Mouse (Mus musculus) thymus, adult 2 months (tissue): ENCODE measurements around the gene Fam69a. TPM values are rescaled to one million over a fixed set of nuclear protein-coding genes. Genes with fewer than 3 reads are reported as not detected.

Source experiments
- DNase-seq: peaks from one replicate; pipeline ENCODE4 v3.0.0; 2021
- H3K27ac ChIP-seq: fragments of 200-500 bp; 2 replicates; pipeline ENCODE4 v1.5.1; 2012; ENCODE audit warnings: low read length, control low read depth; ENCODE audit not compliant: control insufficient read depth, insufficient read depth
- H3K27me3 ChIP-seq: fragments of 200-500 bp; 2 replicates; pipeline ENCODE4 v1.6.1; 2012; ENCODE audit warnings: mild to moderate bottlenecking, low read length, moderate library complexity, mixed read lengths; ENCODE audit not compliant: control insufficient read depth, insufficient read depth
- H3K36me3 ChIP-seq: fragments of 200-500 bp; 2 replicates; pipeline ENCODE4 v1.6.1; 2012; ENCODE audit warnings: mild to moderate bottlenecking, low read length, moderate library complexity; ENCODE audit not compliant: control insufficient read depth, insufficient read depth
- H3K4me1 ChIP-seq: fragments of 200-500 bp; replicated peaks from 2 replicates; pipeline ENCODE4 v1.6.1; 2012; ENCODE audit warnings: low read length; ENCODE audit not compliant: control insufficient read depth, insufficient read depth
- H3K4me3 ChIP-seq: fragments of 200-500 bp; 2 replicates; pipeline ENCODE4 v1.5.1; 2012; ENCODE audit warnings: mild to moderate bottlenecking, low read length, control low read depth, moderate library complexity; ENCODE audit not compliant: control insufficient read depth, insufficient read depth
- CTCF ChIP-seq: fragments of 200-500 bp; IDR thresholded peaks from 2 replicates; pipeline ENCODE4 v1.5.1; 2012; ENCODE audit warnings: mild to moderate bottlenecking, control low read depth, low read length, moderate library complexity, borderline replicate concordance; ENCODE audit not compliant: control insufficient read depth, poor library complexity, insufficient read depth; ENCODE audit errors: extremely low read depth
- POLR2A ChIP-seq: fragments of 200-500 bp; IDR thresholded peaks from 2 replicates; pipeline ENCODE4 v1.6.1; 2012; ENCODE audit warnings: mild to moderate bottlenecking, low read length, control low read depth, moderate library complexity; ENCODE audit not compliant: control insufficient read depth, poor library complexity, insufficient read depth; ENCODE audit errors: extremely low read depth
- WGBS: fragments of 180-500 bp; shearing (Covaris S2); methylation state at CpG from one replicate; pipeline ENCODE4 v1.1.7; 2018; 5-methylcytosine and 5-hydroxymethylcytosine counted together
- polyA plus RNA-seq: library from polyadenylated mRNA; depleted of rRNA; stranded (reverse); fragments of >200 nt; gene quantifications from 2 replicates; pipeline ENCODE4 v1.2.3, GENCODE M21; 2012

Fam69a gene
- polyA plus RNA-seq, 1 experiment: 2.3 TPM

DNA sequence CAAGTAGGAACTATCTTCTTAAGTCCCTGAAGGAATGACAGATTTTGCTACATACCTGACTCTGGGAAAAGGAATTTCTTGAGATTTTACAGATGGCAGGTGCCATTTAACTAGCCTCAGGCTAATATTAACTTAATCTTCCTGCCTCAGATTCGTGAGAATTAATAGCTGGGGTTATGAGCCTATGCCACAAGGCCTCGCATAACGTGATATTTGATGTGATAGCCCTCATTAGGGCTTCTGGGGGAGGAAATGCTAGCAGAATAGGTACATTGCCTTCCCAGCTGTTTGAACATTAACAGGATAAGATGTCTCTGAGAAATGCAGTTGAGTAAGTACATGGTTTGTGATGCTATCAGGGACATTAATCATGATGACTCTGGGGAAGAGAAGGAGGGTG lies 34.5 kb upstream of the Fam69a start:
- TF ChIP-seq CTCF: no peak
- no peak for TF ChIP-seq POLR2A
- H3K27ac ChIP-seq: no peak overlapping the region
- no peak overlapping the region for H3K4me3 ChIP-seq
- no peaks in the 10 kb centered on the region for H3K27me3 ChIP-seq
- DNase-seq: no peak
- 82% methylated on average over 3 of the region's 3 CpGs for WGBS
- no peaks in the 10 kb centered on the region for H3K4me1 ChIP-seq
- H3K36me3 ChIP-seq: no peaks in the 10 kb centered on the region

DNA sequence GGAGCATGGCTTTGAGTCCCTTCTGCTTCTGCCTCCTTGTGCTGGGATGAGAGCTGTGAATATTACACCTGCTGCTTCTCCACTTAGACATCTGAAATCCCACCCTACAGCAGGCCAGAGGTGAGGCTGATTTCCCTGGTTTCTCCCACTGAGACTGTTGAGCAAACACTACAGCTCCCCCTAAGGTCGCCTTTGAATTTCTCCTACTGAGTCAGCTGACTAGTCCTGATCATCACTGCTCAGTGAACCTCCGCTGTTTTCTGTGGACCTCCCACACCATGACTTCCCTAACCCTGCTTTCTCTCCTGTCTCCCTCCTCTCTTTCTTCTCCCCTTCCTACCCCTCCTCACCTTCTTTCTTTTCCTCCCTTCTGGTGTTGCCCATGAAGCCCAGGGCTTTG lies 32.5 kb upstream of the Fam69a start:
- no peak overlapping the region for H3K4me3 ChIP-seq
- DNase-seq: no peak
- no peak overlapping the region for H3K27ac ChIP-seq
- TF ChIP-seq POLR2A: no peak
- TF ChIP-seq CTCF: no peak
- no peaks in the 10 kb centered on the region for H3K27me3 ChIP-seq
- no peaks in the 10 kb centered on the region for H3K36me3 ChIP-seq
- H3K4me1 ChIP-seq: no peaks in the 10 kb centered on the region
- 9% methylated on average over 2 of the region's 2 CpGs for WGBS

DNA sequence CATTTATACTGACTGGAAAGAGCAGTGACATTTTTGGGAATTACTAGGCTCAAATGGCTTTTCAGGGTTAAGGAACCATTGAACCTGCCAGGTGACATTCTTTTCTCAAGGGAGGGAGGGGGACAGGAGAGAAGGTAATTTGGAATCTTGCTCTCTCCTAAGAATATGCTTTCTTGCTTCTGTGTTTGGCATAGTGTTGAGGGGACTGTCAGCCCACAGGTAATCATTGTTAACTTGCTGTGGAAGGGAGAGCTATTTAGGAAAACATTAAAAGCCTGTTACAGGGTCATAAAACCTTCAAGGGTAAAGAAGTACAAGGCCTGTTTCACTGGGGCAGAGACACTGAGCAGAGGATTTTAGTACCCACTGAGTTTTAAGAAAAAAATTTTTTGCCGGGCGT lies 30.3 kb upstream of the Fam69a start:
- TF ChIP-seq CTCF (no peak), POLR2A (no peak)
- no peaks in the 10 kb centered on the region for H3K27me3 ChIP-seq
- no peak overlapping the region for H3K4me3 ChIP-seq
- no peak for DNase-seq
- WGBS: 98% methylated on average over 2 of the region's 2 CpGs
- H3K27ac ChIP-seq: no peak overlapping the region
- no peaks in the 10 kb centered on the region for H3K36me3 ChIP-seq
- H3K4me1 ChIP-seq: no peaks in the 10 kb centered on the region

DNA sequence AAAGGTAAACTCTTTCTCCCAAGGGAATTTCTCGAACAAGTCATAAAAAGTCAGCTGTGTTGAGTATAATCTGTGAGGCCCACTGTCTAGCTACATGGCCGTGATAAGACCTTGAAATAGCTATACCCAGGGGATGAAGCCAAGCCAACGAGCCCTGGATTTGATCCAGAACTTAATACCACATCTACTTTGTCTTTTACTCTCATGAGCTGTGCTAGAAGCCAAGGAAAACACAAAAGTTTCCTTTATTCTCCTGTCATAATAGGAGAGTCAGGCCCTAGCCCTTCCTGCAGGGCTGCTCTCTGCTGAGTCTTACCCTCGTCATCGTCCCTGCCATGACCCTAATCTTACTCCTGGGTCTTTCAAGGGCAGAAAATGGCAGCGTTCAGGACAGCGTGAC lies 28.5 kb upstream of the Fam69a start:
- no peaks in the 10 kb centered on the region for H3K4me1 ChIP-seq
- DNase-seq: no peak
- TF ChIP-seq POLR2A (no peak), CTCF (no peak)
- WGBS: 90% methylated on average over 7 of the region's 7 CpGs
- no peaks in the 10 kb centered on the region for H3K36me3 ChIP-seq
- no peaks in the 10 kb centered on the region for H3K27me3 ChIP-seq
- H3K4me3 ChIP-seq: no peak overlapping the region
- H3K27ac ChIP-seq: no peak overlapping the region

DNA sequence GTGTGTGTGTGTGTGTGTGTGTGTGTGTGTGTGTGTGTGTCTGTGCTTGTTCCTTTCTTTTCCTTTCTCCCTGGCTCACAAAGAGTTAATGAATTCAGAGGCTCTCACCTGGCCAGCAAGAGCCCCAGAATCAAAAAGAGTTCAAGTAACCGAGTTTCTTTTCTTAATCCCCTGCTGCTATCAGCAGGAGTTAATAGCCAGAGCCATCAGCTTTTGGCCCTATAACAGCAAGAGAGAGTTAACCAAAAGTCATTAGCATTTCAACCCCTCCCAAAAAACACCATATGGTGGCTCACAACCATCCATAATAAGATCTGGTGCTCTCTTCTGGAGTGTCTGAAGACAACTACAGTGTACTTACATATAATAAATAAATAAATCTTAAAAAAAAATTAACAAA lies 27.3 kb upstream of the Fam69a start:
- no peaks in the 10 kb centered on the region for H3K4me1 ChIP-seq
- no peak for DNase-seq
- no peak overlapping the region for H3K27ac ChIP-seq
- H3K4me3 ChIP-seq: no peak overlapping the region
- 90% methylated on average over 1 of the region's 1 CpGs for WGBS
- H3K36me3 ChIP-seq: no peaks in the 10 kb centered on the region
- no peaks in the 10 kb centered on the region for H3K27me3 ChIP-seq
- TF ChIP-seq CTCF (no peak), POLR2A (no peak)

DNA sequence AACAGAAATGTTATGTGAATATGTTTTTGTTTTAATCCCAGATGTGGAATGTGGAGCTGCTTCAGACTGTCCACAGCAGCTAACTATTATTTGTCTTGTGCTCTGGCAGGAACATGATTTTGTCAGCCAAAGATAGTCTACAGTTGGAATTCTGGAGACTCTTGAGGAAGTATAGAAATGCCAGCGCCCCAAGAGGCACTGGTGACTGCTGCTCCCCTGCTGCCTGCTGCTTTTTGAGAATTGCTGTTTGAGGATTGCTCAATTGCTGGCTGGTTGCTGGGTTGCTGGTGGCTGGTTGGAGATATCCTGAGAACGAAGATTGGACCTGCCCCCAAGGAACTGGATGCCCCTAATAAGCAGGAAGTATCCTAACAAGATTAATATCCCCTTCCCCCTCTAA lies 22.8 kb upstream of the Fam69a start:
- 66% methylated on average over 2 of the region's 2 CpGs for WGBS
- Histone ChIP-seq H3K27me3 (no peaks in the 10 kb centered on the region), H3K27ac (no peak overlapping the region), H3K4me3 (no peak overlapping the region), H3K36me3 (no peaks in the 10 kb centered on the region), H3K4me1 (no peaks in the 10 kb centered on the region)
- no peak for DNase-seq
- TF ChIP-seq POLR2A (no peak), CTCF (no peak)

DNA sequence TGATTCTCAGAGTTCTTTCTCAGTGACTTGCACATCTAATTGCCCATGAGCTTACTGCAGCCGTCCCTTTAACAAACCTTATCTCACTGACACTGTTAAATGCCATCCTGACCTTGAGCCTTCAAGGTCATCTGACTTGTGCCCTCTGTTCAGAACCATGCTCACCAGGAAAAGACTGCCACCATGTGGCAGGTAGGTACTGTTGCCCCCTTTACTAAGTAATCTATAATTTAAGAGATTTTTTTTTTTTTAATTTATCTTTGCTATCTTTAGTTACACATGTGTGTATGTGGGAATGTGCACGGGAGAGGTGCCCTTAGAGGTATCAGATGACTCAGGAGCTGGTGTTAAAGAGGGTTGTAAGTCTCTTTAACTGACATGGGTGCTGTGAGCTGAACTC lies 18.2 kb upstream of the Fam69a start:
- peak; percentile 22 for DNase-seq
- WGBS: 34% methylated on average over 2 of the region's 2 CpGs
- Histone ChIP-seq H3K4me3 (no peak overlapping the region), H3K27ac (no peak overlapping the region), H3K4me1 (no peaks in the 10 kb centered on the region), H3K27me3 (no peaks in the 10 kb centered on the region), H3K36me3 (no peaks in the 10 kb centered on the region)
- no peak for TF ChIP-seq CTCF
- no peak for TF ChIP-seq POLR2A
